Comparison of ENCODE assay signal across 7 mouse cellular contexts in genomic region chr6:114462747-114463146, GRCm38 (mm10).
DNase-seq lines count a peak whose midpoint lies in the region; ATAC-seq lines count a peak whose summit lies in the region.

No protein-coding gene starts in this region.

- H3K9ac ChIP-seq in hindbrain, embryonic 14.5 days = no peak overlapping the region

- H3K27ac ChIP-seq in hindbrain, embryonic 14.5 days = no peak overlapping the region
- no peak overlapping the region for H3K27ac ChIP-seq in hindbrain, embryonic 10.5 days

- no peaks in the 10 kb centered on the region for H3K36me3 ChIP-seq in hindbrain, embryonic 14.5 days (replicated peaks; ENCODE audit: control insufficient read depth, insufficient read depth)
- no peaks in the 10 kb centered on the region for H3K36me3 ChIP-seq in hindbrain, embryonic 10.5 days

- 24% methylated on average over 4 of the region's 4 CpGs for WGBS in hindbrain, embryonic 14.5 days
- 23% methylated on average over 4 of the region's 4 CpGs for WGBS in hindbrain, embryonic 10.5 days

- no peak overlapping the region for H3K4me2 ChIP-seq in hindbrain, embryonic 14.5 days (replicated peaks)

- DNase-seq in hindbrain, embryonic 14.5 days (ENCODE audit: low spot score) = peak; percentile 35
- no peak for DNase-seq in hindbrain, embryonic 10.5 days (ENCODE audit: low spot score)
- peak; percentile 33 for DNase-seq in thymus, postnatal 0 days (ENCODE audit: low spot score)
- no peak for DNase-seq in thymus, adult 18-20 months
- peak; percentile 45 for DNase-seq in embryo, embryonic 11 days
- no peak for DNase-seq in gastrocnemius, postnatal 10 days

- no peaks in the 10 kb centered on the region for H3K27me3 ChIP-seq in hindbrain, embryonic 14.5 days (ENCODE audit: control insufficient read depth, insufficient read depth, low read length)
- no peaks in the 10 kb centered on the region for H3K27me3 ChIP-seq in hindbrain, embryonic 10.5 days (ENCODE audit: insufficient read depth, poor library complexity, severe bottlenecking)

- H3K4me1 ChIP-seq in hindbrain, embryonic 14.5 days (replicated peaks; ENCODE audit: control insufficient read depth, insufficient read depth, low read length) = no peaks in the 10 kb centered on the region; the same call in 1 of the 2 replicates
- peaks cover 21% of the 10 kb centered on the region for H3K4me1 ChIP-seq in hindbrain, embryonic 10.5 days (replicated peaks)

- no peak for ATAC-seq in hindbrain, embryonic 14.5 days (ENCODE audit: low FRiP score)
- no peak for ATAC-seq in erythroblast, adult 5-6 weeks (replicated peaks; ENCODE audit: low FRiP score, poor library complexity, severe bottlenecking)

- no peak overlapping the region for H3K4me3 ChIP-seq in hindbrain, embryonic 14.5 days (replicated peaks; ENCODE audit: low read length)
- H3K4me3 ChIP-seq in hindbrain, embryonic 10.5 days = no peak overlapping the region

- no peaks in the 10 kb centered on the region for H3K9me3 ChIP-seq in hindbrain, embryonic 14.5 days (ENCODE audit: control insufficient read depth, low read length)
- peaks cover 10% of the 10 kb centered on the region for H3K9me3 ChIP-seq in hindbrain, embryonic 10.5 days

Comparison
In these comparisons a context has a peak if more than half of its experiments do, and no peak if none do; other contexts are left out.
1. DNase-seq: peak in hindbrain, embryonic 14.5 days (single experiment), thymus, postnatal 0 days (single experiment) and embryo, embryonic 11 days (single experiment); none in hindbrain, embryonic 10.5 days (single experiment), thymus, adult 18-20 months (0 of 2) and gastrocnemius, postnatal 10 days (single experiment).